Mouse (Mus musculus) neural tube, embryonic 13.5 days (tissue): ENCODE results near the gene Zfp119b. TPM values are rescaled to one million over a fixed set of nuclear protein-coding genes. Genes with fewer than 3 reads are reported as not detected.
"Not testable (repeated sequence)": the region's sequence is repeated elsewhere in the genome, so short reads cannot be mapped to it uniquely, and the experiment has no call there.

Source experiments
- ATAC-seq: fragments of 200-750 bp; cut with Nextera tagmentation; 2 replicates; pipeline ENCODE4 v1.8.0; 2017; ENCODE audit warnings: low read depth, mild to moderate bottlenecking, moderate TSS enrichment, moderate library complexity
- H3K27ac ChIP-seq: fragments of 300-500 bp; sonication (generic); replicated peaks from 2 replicates; pipeline ENCODE4 v1.5.1; 2015; ENCODE audit warnings: moderate library complexity, mild to moderate bottlenecking, inconsistent platforms
- H3K27me3 ChIP-seq: fragments of 300-500 bp; sonication (generic); 2 replicates; pipeline ENCODE4 v1.6.1; 2015; ENCODE audit warnings: mild to moderate bottlenecking, inconsistent platforms
- H3K36me3 ChIP-seq: fragments of 300-500 bp; sonication (generic); 2 replicates; pipeline ENCODE4 v1.6.1; 2015; ENCODE audit warnings: mild to moderate bottlenecking, inconsistent platforms
- H3K4me1 ChIP-seq: fragments of 300-500 bp; sonication (generic); replicated peaks from 2 replicates; pipeline ENCODE4 v1.6.1; 2015; ENCODE audit warnings: inconsistent platforms
- H3K4me2 ChIP-seq: fragments of 300-500 bp; sonication (generic); 2 replicates; pipeline ENCODE4 v1.6.1; 2015; ENCODE audit warnings: inconsistent platforms, mild to moderate bottlenecking, moderate library complexity
- H3K4me3 ChIP-seq: fragments of 300-500 bp; sonication (generic); 2 replicates; pipeline ENCODE4 v1.5.1; 2015; ENCODE audit warnings: mild to moderate bottlenecking, inconsistent platforms
- H3K9ac ChIP-seq: fragments of 300-500 bp; sonication (generic); 2 replicates; pipeline ENCODE4 v1.6.1; 2015; ENCODE audit warnings: moderate library complexity, mild to moderate bottlenecking, inconsistent platforms
- H3K9me3 ChIP-seq: fragments of 300-500 bp; sonication (generic); 2 replicates; pipeline ENCODE4 v1.6.1; 2016; ENCODE audit warnings: inconsistent platforms
- WGBS: fragments of 180-500 bp; shearing (Covaris S2); methylation state at CpG from one replicate; pipeline ENCODE4 v1.1.7; 2015; 5-methylcytosine and 5-hydroxymethylcytosine counted together
- polyA plus RNA-seq: library from polyadenylated mRNA; unstranded; fragments of >200 nt; fragmentation: Nextera tagmentation; extraction: Ambion mirVana; gene quantifications from 2 replicates; pipeline ENCODE4 v1.2.1, GENCODE M21; 2015

Zfp119b gene
- polyA plus RNA-seq, 1 experiment from 2014 or later = 9.0 TPM

DNA sequence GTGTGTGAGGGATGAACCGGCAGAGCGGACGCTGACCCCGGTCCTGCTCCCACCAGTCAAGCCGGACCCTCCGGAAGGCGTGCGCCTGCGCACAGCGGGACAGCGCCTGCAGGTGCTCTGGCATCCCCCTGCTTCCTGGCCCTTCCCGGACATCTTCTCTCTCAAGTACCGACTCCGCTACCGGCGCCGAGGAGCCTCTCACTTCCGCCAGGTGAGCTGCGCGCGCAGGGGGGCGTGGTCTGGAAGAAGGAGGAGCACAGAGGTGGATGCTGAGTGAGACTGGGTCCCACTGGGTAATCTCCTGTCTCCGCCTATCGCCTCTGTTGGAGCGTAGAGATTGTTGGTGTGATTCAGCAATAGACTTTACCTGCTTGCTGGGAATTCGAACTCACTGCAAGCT lies 6.8 kb upstream of the Zfp119b start:
- H3K4me3 ChIP-seq = peak overlapping the region; percentile 44
- ATAC-seq = peak; percentile 46
- peak overlapping the region; percentile 34 for H3K27ac ChIP-seq
- peaks cover 40% of the 10 kb centered on the region for H3K4me1 ChIP-seq
- under 1% methylated on average over 26 of the region's 26 CpGs for WGBS
- H3K4me2 ChIP-seq = peak overlapping the region; percentile 66
- H3K27me3 ChIP-seq = peaks cover 20% of the 10 kb centered on the region
- H3K36me3 ChIP-seq = 0 out of 2 replicates have a peak, but pooled peaks cover 4% of the 10 kb centered on the region
- H3K9me3 ChIP-seq = no peaks in the 10 kb centered on the region
- peak overlapping the region; percentile 57 for H3K9ac ChIP-seq

DNA sequence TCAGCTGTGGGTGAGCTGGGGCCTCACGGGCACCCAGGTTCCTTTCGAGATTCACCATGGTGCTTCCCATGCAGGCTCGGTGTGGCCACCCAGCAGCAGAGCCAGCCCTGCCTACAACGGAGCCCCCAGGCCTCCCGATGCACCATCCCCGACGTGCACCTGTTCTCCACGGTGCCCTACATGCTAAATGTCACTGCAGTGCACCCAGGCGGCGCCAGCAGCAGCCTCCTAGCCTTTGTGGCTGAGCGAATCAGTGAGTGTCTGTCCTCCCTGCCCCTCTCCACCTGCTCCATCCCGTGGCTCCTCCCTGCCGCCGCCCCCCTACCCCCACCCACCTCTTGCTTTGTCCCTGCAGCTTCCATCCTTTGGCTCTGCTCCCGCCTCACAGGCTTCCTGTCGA lies 4.9 kb upstream of the Zfp119b start:
- no peak overlapping the region for H3K4me2 ChIP-seq
- 40% methylated on average over 16 of the region's 16 CpGs for WGBS
- H3K27ac ChIP-seq = no peak overlapping the region
- no peaks in the 10 kb centered on the region for H3K36me3 ChIP-seq
- no peak overlapping the region for H3K4me3 ChIP-seq
- peaks cover 31% of the 10 kb centered on the region for H3K4me1 ChIP-seq
- no peaks in the 10 kb centered on the region for H3K9me3 ChIP-seq
- no peak for ATAC-seq
- H3K27me3 ChIP-seq = peaks cover 20% of the 10 kb centered on the region
- no peak overlapping the region for H3K9ac ChIP-seq

DNA sequence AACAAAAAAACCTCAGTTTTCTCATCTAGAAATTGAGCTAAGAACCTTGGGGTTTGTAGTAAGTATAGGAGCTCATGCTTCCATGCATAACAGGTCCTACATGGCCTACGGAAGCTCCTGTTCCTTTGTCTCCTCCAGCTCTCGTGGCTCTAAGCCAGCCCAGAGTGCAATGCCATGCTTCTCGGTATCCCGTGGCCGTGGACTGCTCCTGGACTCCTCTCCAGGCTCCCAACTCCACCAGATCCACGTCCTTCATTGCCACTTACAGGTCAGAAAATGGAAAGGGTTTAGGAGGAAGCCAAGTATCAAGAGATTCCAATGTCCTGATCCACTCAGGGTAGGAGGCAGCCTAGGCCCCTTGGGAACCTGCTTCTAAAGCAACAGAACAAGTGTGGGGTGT lies 4.5 kb upstream of the Zfp119b start:
- Histone ChIP-seq H3K4me1 (peaks cover 31% of the 10 kb centered on the region), H3K9me3 (no peaks in the 10 kb centered on the region), H3K4me3 (no peak overlapping the region), H3K9ac (no peak overlapping the region), H3K27me3 (peaks cover 20% of the 10 kb centered on the region), H3K27ac (no peak overlapping the region), H3K36me3 (no peaks in the 10 kb centered on the region), H3K4me2 (no peak overlapping the region)
- 81% methylated on average over 6 of the region's 6 CpGs for WGBS
- no peak for ATAC-seq

GRCm38 (mm10) chr17:55952447-55953027 lies 3.2 kb upstream of the Zfp119b start, which contains the start of gene Ebi3:
TSS of gene Ebi3 (plus strand) at chr17:55952640.
- H3K9ac ChIP-seq = no peak within 1 kb of the TSS
- peaks cover 19% of the 10 kb centered on the region for H3K4me1 ChIP-seq
- no peak within 1 kb of the TSS for H3K27ac ChIP-seq
- 67% methylated on average over 6 of the region's 6 CpGs for WGBS
- H3K9me3 ChIP-seq = no peaks in the 10 kb centered on the region
- ATAC-seq = no peak
- peaks cover 27% of the 10 kb centered on the region for H3K27me3 ChIP-seq
- no peak within 1 kb of the TSS for H3K4me2 ChIP-seq
- no peaks in the 10 kb centered on the region for H3K36me3 ChIP-seq
- H3K4me3 ChIP-seq = no peak within 1 kb of the TSS

DNA sequence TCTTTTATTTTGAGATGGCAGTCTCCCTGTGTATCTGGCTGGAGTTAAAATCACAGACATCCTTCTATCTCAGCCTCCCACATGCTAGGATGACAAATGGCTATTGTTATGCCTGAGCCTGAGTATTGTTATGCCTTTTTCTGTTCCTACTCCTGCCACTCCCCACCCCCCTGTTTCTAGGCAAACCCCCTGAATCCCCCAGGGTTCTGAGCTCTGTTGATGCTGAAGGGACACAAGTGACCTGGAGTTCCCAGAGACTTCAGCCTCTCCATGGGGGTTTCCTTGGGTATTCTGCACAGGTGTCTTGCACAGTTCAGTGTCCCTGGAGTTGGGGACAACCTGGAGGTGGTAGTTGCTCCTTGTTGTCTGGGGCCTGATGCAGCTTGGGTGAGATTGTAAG lies 2.7 kb upstream of the Zfp119b start:
- Histone ChIP-seq H3K36me3 (no peaks in the 10 kb centered on the region), H3K9me3 (no peaks in the 10 kb centered on the region), H3K27me3 (peaks cover 27% of the 10 kb centered on the region), H3K4me1 (peaks cover 15% of the 10 kb centered on the region), H3K4me3 (no peak overlapping the region), H3K27ac (no peak overlapping the region), H3K9ac (no peak overlapping the region), H3K4me2 (no peak overlapping the region)
- no peak for ATAC-seq

GRCm38 (mm10) chr17:55950601-55951000 lies 1.3 kb upstream of the Zfp119b start:
- Histone ChIP-seq H3K27me3 (peaks cover 27% of the 10 kb centered on the region), H3K36me3 (no peaks in the 10 kb centered on the region), H3K9ac (no peak overlapping the region), H3K4me1 (peaks cover 6% of the 10 kb centered on the region; the same call in 1 of the 2 replicates), H3K9me3 (no peaks in the 10 kb centered on the region), H3K4me2 (no peak overlapping the region), H3K27ac (no peak overlapping the region), H3K4me3 (no peak overlapping the region)
- WGBS = 79% methylated on average over 9 of the region's 9 CpGs
- ATAC-seq = no peak

GRCm38 (mm10) chr17:55948647-55949046 lies 653 bp downstream of the Zfp119b start:
- no peaks in the 10 kb centered on the region for H3K36me3 ChIP-seq
- H3K9me3 ChIP-seq = no peaks in the 10 kb centered on the region
- no peak overlapping the region for H3K4me2 ChIP-seq
- no peak overlapping the region for H3K4me3 ChIP-seq
- H3K4me1 ChIP-seq = peaks cover 11% of the 10 kb centered on the region; the same call in 1 of the 2 replicates
- H3K27ac ChIP-seq = no peak overlapping the region
- no peak overlapping the region for H3K9ac ChIP-seq
- no peak for ATAC-seq
- 90% methylated on average over 4 of the region's 4 CpGs for WGBS
- H3K27me3 ChIP-seq = peaks cover 11% of the 10 kb centered on the region; the same call in 1 of the 2 replicates

DNA sequence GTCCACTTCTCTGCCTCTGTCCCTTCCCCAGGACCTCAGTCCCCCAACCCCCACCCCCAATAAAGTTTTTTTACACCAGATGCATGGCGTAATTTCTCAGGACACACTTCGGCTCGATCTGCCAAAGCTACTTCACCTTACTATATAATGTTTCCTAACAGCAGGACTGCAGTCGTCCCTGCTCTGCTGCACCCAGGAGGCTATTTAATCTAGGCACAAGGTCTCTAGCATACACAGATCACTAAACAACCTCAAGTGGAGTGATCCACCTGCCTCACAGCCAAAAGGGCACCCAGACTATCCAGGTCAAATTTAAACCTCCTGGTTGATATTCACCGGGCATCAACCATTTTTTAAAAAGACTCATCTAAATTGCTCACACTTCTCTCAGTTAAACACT lies 3.6 kb downstream of the Zfp119b start:
- Histone ChIP-seq H3K36me3 (no peaks in the 10 kb centered on the region), H3K27me3 (peaks cover 6% of the 10 kb centered on the region; the same call in 1 of the 2 replicates), H3K9ac (peak overlapping the region; percentile 75), H3K4me3 (peak overlapping the region; percentile 48), H3K4me1 (peaks cover 11% of the 10 kb centered on the region; the same call in 1 of the 2 replicates), H3K4me2 (peak overlapping the region; percentile 74), H3K27ac (peak overlapping the region; percentile 94), H3K9me3 (no peaks in the 10 kb centered on the region)
- 31% methylated on average over 5 of the region's 5 CpGs for WGBS
- 0 out of 2 replicates have a peak, but pooled peaks have one; percentile 2 for ATAC-seq

GRCm38 (mm10) chr17:55944866-55945682 lies 4.2 kb downstream of the Zfp119b start:
- Histone ChIP-seq H3K4me3 (peak overlapping the region; percentile 48), H3K4me2 (peak overlapping the region; percentile 74), H3K9ac (peak overlapping the region; percentile 75), H3K4me1 (peaks cover 11% of the 10 kb centered on the region; the same call in 1 of the 2 replicates), H3K27ac (peak overlapping the region; percentile 94)
- H3K9me3 ChIP-seq, H3K27me3 ChIP-seq, H3K36me3 ChIP-seq: not testable (repeated sequence)
- peak; percentile 99 for ATAC-seq
- under 1% methylated on average over 56 of the region's 56 CpGs for WGBS

GRCm38 (mm10) chr17:55944387-55944865 lies 4.9 kb downstream of the Zfp119b start:
- not testable (repeated sequence) for H3K27me3 ChIP-seq, ATAC-seq, H3K9me3 ChIP-seq
- peak overlapping the region; percentile 74 for H3K4me2 ChIP-seq
- H3K4me1 ChIP-seq = peaks cover 11% of the 10 kb centered on the region; the same call in 1 of the 2 replicates
- peak overlapping the region; percentile 75 for H3K9ac ChIP-seq
- peak overlapping the region; percentile 94 for H3K27ac ChIP-seq
- peak overlapping the region; percentile 48 for H3K4me3 ChIP-seq
- peaks cover 12% of the 10 kb centered on the region for H3K36me3 ChIP-seq
- WGBS = 37% methylated on average over 10 of the region's 10 CpGs

DNA sequence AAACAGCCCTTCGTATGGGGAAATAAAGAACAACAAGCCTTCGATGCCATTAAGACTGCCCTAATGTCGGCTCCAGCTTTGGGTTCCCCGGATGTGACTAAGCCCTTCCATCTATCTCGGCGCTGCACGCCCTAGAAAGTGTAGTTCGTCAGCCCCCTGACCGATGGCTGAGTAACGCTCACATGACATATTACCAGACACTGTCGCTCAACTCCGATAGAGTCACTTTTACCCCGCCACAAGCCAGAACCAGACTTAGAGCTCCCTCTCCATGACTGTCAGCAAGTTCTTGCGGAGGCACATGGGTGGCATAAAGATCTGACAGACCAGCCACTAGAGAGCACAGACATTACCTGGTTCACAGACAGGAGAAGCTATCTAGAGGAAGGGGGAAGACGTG lies 16.1 kb downstream of the Zfp119b start:
- Histone ChIP-seq H3K4me3 (no peak overlapping the region), H3K36me3 (peaks cover 3% of the 10 kb centered on the region; the same call in 1 of the 2 replicates), H3K4me2 (no peak overlapping the region; the same call in 1 of the 2 replicates), H3K4me1 (peaks cover 4% of the 10 kb centered on the region), H3K27ac (no peak overlapping the region), H3K27me3 (no peaks in the 10 kb centered on the region), H3K9ac (no peak overlapping the region), H3K9me3 (peaks cover 9% of the 10 kb centered on the region)
- ATAC-seq = no peak
- WGBS = 93% methylated on average over 15 of the region's 15 CpGs

GRCm38 (mm10) chr17:55932635-55933034 lies 16.7 kb downstream of the Zfp119b start:
- H3K4me2 ChIP-seq = peak overlapping the region; percentile 66
- WGBS = 69% methylated on average over 2 of the region's 2 CpGs
- H3K27ac ChIP-seq = no peak overlapping the region
- H3K36me3 ChIP-seq = no peaks in the 10 kb centered on the region
- no peaks in the 10 kb centered on the region for H3K27me3 ChIP-seq
- no peak for ATAC-seq
- H3K9ac ChIP-seq = peak overlapping the region; percentile 71; the same call in 1 of the 2 replicates
- H3K4me1 ChIP-seq = peaks cover 4% of the 10 kb centered on the region
- H3K4me3 ChIP-seq = peak overlapping the region; percentile 60
- peaks cover 6% of the 10 kb centered on the region; the same call in 1 of the 2 replicates for H3K9me3 ChIP-seq
